Mouse (Mus musculus) CH12.LX (cell line): ENCODE measurements around the gene 9930111J21Rik2. TPM values are rescaled to one million over a fixed set of nuclear protein-coding genes. Genes with fewer than 3 reads are reported as not detected.

Source experiments
- DNase-seq: peaks from one replicate; pipeline ENCODE4 v3.0.0-alpha.2; 2013; ENCODE audit errors: extremely low read depth
- H3K27ac ChIP-seq: 2 replicates; pipeline ENCODE4 v1.5.1; 2012; ENCODE audit warnings: low read depth, mild to moderate bottlenecking, control low read depth, moderate library complexity; ENCODE audit not compliant: insufficient read depth
- H3K27me3 ChIP-seq: replicated peaks from 2 replicates; pipeline ENCODE3; 2012; ENCODE audit warnings: inconsistent platforms
- H3K36me3 ChIP-seq, 2 experiments: replicated peaks in 1 of 2; 2 replicates each; pipeline versions ENCODE3 to v1.6.1; 2012; ENCODE audit warnings: inconsistent platforms in 1 of 2, low read length in 1 of 2, mild to moderate bottlenecking in 1 of 2, mixed read lengths in 1 of 2, moderate library complexity in 1 of 2; ENCODE audit not compliant: control insufficient read depth in 1 of 2, insufficient read depth in 1 of 2
- H3K4me1 ChIP-seq, 2 experiments: 2 replicates each; pipeline ENCODE4 v1.6.1; 2012; ENCODE audit warnings: inconsistent platforms in 1 of 2, moderate library complexity in 1 of 2; ENCODE audit not compliant: insufficient read depth in 2 of 2, control insufficient read depth in 1 of 2
- H3K4me2 ChIP-seq: 2 replicates; pipeline ENCODE4 v1.6.1; 2012; ENCODE audit warnings: low read depth, mild to moderate bottlenecking, control low read depth; ENCODE audit not compliant: poor library complexity, insufficient read depth, severe bottlenecking
- H3K4me3 ChIP-seq, 3 experiments: fragments of 150-350 bp in 1 of 3; sonication (generic) in 1 of 3; replicated peaks in 1 of 3; 2 replicates each; pipeline versions ENCODE3 to v1.5.1; 2011 to 2012; ENCODE audit warnings: low read depth in 2 of 3, low read length in 2 of 3, mild to moderate bottlenecking in 2 of 3, moderate library complexity in 2 of 3, control low read depth in 1 of 3, improper control_type of control experiment in 1 of 3, inconsistent platforms in 1 of 3, mixed read lengths in 1 of 3; ENCODE audit not compliant: poor library complexity in 1 of 3
- H3K79me2 ChIP-seq: replicated peaks from 2 replicates; pipeline ENCODE4 v1.6.1; 2012; ENCODE audit warnings: mild to moderate bottlenecking, moderate library complexity; ENCODE audit not compliant: control insufficient read depth, poor library complexity, insufficient read depth, severe bottlenecking; ENCODE audit errors: extremely low read depth
- H3K9ac ChIP-seq: 2 replicates; pipeline ENCODE4 v1.6.1; 2012; ENCODE audit warnings: low read depth, mild to moderate bottlenecking, control low read depth, moderate library complexity; ENCODE audit not compliant: insufficient read depth
- H3K9me3 ChIP-seq: replicated peaks from 2 replicates; pipeline ENCODE3; 2012; ENCODE audit warnings: low read length, inconsistent platforms, mixed read lengths
- CHD1 ChIP-seq: IDR thresholded peaks from 2 replicates; pipeline ENCODE4 v1.6.1; 2012; ENCODE audit warnings: low read depth, low read length, improper control_type of control experiment, inconsistent platforms
- CHD2 ChIP-seq: IDR thresholded peaks from 2 replicates; pipeline ENCODE4 v1.6.1; 2011; ENCODE audit warnings: low read length, improper control_type of control experiment
- ELF1 ChIP-seq: IDR thresholded peaks from 2 replicates; pipeline ENCODE4 v1.6.1; 2014; ENCODE audit warnings: low read depth, mild to moderate bottlenecking, inconsistent platforms, low read length, improper control_type of control experiment
- HCFC1 ChIP-seq: IDR thresholded peaks from 2 replicates; pipeline ENCODE4 v1.6.1; 2012; ENCODE audit warnings: low read depth, mild to moderate bottlenecking, inconsistent platforms, low read length, improper control_type of control experiment
- MAFK ChIP-seq: IDR thresholded peaks from 2 replicates; pipeline ENCODE4 v1.6.1; 2011; ENCODE audit warnings: low read length, improper control_type of control experiment; ENCODE audit not compliant: insufficient replicate concordance
- MAX ChIP-seq: IDR thresholded peaks from 2 replicates; pipeline ENCODE4 v1.6.1; 2011; ENCODE audit warnings: low read length, improper control_type of control experiment
- MEF2A ChIP-seq: IDR thresholded peaks from 2 replicates; pipeline ENCODE4 v1.6.1; 2014; ENCODE audit warnings: low read depth, mild to moderate bottlenecking, inconsistent platforms, low read length, improper control_type of control experiment, borderline replicate concordance
- MXI1 ChIP-seq: IDR thresholded peaks from 2 replicates; pipeline ENCODE4 v1.6.1; 2011; ENCODE audit warnings: mild to moderate bottlenecking, low read depth, low read length, improper control_type of control experiment
- NELFE ChIP-seq: IDR thresholded peaks from 2 replicates; pipeline ENCODE4 v1.6.1; 2011; ENCODE audit warnings: low read depth, low read length, improper control_type of control experiment
- NRF1 ChIP-seq: IDR thresholded peaks from 2 replicates; pipeline ENCODE4 v1.6.1; 2014; ENCODE audit warnings: low read depth, mild to moderate bottlenecking, inconsistent platforms, low read length, improper control_type of control experiment, moderate library complexity
- PAX5 ChIP-seq: IDR thresholded peaks from 2 replicates; pipeline ENCODE4 v1.6.1; 2012; ENCODE audit warnings: low read length, inconsistent platforms, mixed read lengths
- POLR2AphosphoS2 ChIP-seq: IDR thresholded peaks from 2 replicates; pipeline ENCODE4 v1.6.1; 2011; ENCODE audit warnings: low read depth, low read length, improper control_type of control experiment
- RAD21 ChIP-seq: IDR thresholded peaks from 2 replicates; pipeline ENCODE4 v1.6.1; 2011; ENCODE audit warnings: low read depth, mild to moderate bottlenecking, low read length, improper control_type of control experiment, moderate library complexity
- RCOR1 ChIP-seq: conservative IDR thresholded peaks from 2 replicates; pipeline ENCODE4 v1.6.1; 2012; ENCODE audit warnings: low read depth, mild to moderate bottlenecking, inconsistent platforms, low read length, improper control_type of control experiment
- TCF12 ChIP-seq: IDR thresholded peaks from 2 replicates; pipeline ENCODE4 v1.6.1; 2014; ENCODE audit warnings: low read depth, mild to moderate bottlenecking, inconsistent platforms, low read length, improper control_type of control experiment
- UBTF ChIP-seq: IDR thresholded peaks from 2 replicates; pipeline ENCODE4 v1.6.1; 2012; ENCODE audit warnings: low read depth, mild to moderate bottlenecking, inconsistent platforms, low read length, improper control_type of control experiment, moderate library complexity
- ZC3H11A ChIP-seq: IDR thresholded peaks from 2 replicates; pipeline ENCODE4 v1.6.1; 2012; ENCODE audit warnings: low read depth, mild to moderate bottlenecking, inconsistent platforms, low read length, improper control_type of control experiment
- ZKSCAN1 ChIP-seq: IDR thresholded peaks from 2 replicates; pipeline ENCODE4 v1.6.1; 2012; ENCODE audit warnings: low read depth, inconsistent platforms, low read length, improper control_type of control experiment, borderline replicate concordance
- ZNF384 ChIP-seq: IDR thresholded peaks from 2 replicates; pipeline ENCODE4 v1.6.1; 2012; ENCODE audit warnings: low read depth, low read length, improper control_type of control experiment, inconsistent platforms
- dilution Hi-C: fragments of 300-500 bp; cut with MboI; formaldehyde crosslinking; loops from 2 replicates; pipeline ENCODE4 v1.14.3; 2020; ENCODE audit warnings: low sequenced_read_pairs; ENCODE audit not compliant: extremely low pct_unique_long_range_greater_than_20kb, extremely low pct_ligation_motif_present
- in situ Hi-C: fragments of 300-500 bp; cut with MboI; formaldehyde crosslinking; loops from 3 replicates; pipeline ENCODE4 v1.14.3; 2019; ENCODE audit warnings: low sequenced_read_pairs, low pct_ligation_motif_present, low pct_unique_long_range_greater_than_20kb, mixed read lengths
- polyA plus RNA-seq: library from polyadenylated mRNA; unstranded; fragments of >175 nt; gene quantifications from 2 replicates; pipeline ENCODE4 v1.2.1, GENCODE M21; 2012; ENCODE audit warnings: low read depth; ENCODE audit not compliant: insufficient read length
- total RNA-seq, 2 experiments: library from RNA; depleted of rRNA; stranded (reverse); fragments of 300-350 nt in 1 of 2; fragments of >200 nt in 1 of 2; gene quantifications; 2 replicates each; pipeline ENCODE4 v1.2.3; 2012 to 2014

Gene 9930111J21Rik2
- total and polyA plus RNA-seq, 3 experiments = 6.9 to 22.7 (median 18.5) TPM

GRCm38 (mm10) chr11:49100409-49100808, 49.4 kb upstream of the 9930111J21Rik2 start (continued):
- TF ChIP-seq ZKSCAN1 = no peak
- no peak for TF ChIP-seq ZNF384
- TF ChIP-seq TCF12 = peak; percentile 95
- no peak for TF ChIP-seq CHD1
- peak; percentile 86 for TF ChIP-seq MXI1
- no peak for TF ChIP-seq PAX5
- peak; percentile 85 for TF ChIP-seq NELFE
- TF ChIP-seq CHD2 = peak; percentile 96
- TF ChIP-seq, all 38 proteins: peak for 25

GRCm38 (mm10) chr11:49095367-49095766, 44.3 kb upstream of the 9930111J21Rik2 start:
- no peak overlapping the region for H3K4me3 ChIP-seq
- in situ Hi-C loops = no loop called here
- H3K4me2 ChIP-seq = no peak overlapping the region
- TF ChIP-seq POLR2AphosphoS2 (no peak), ZKSCAN1 (no peak), RAD21 (no peak), UBTF (no peak), NRF1 (no peak), NELFE (no peak), MAX (no peak), ELF1 (no peak), ZC3H11A (no peak)
- dilution Hi-C loops = no loop called here
- no peak overlapping the region for H3K9ac ChIP-seq
- H3K79me2 ChIP-seq = no peaks in the 10 kb centered on the region
- H3K9me3 ChIP-seq = no peaks in the 10 kb centered on the region
- no peak for DNase-seq
- H3K27ac ChIP-seq = no peak overlapping the region
- H3K36me3 ChIP-seq = no peaks in the 10 kb centered on the region
- no peaks in the 10 kb centered on the region for H3K27me3 ChIP-seq
- peaks cover 0 to 12% of the 10 kb centered on the region in 2 experiments; a peak in 2 of 4 replicates for H3K4me1 ChIP-seq

- no peak for DNase-seq
Observed at GRCm38 (mm10) chr11:49093861-49094660, 43.0 kb upstream of the 9930111J21Rik2 start.

More at GRCm38 (mm10) chr11:49093861-49094660, 43.0 kb upstream of the 9930111J21Rik2 start:
- H3K4me1 ChIP-seq = peaks cover 0 to under 1% of the 10 kb centered on the region in 2 experiments; a peak in 2 of 4 replicates
- no peak overlapping the region for H3K9ac ChIP-seq
- no peak for TF ChIP-seq MAFK
- no peak for TF ChIP-seq RAD21
- no peak for TF ChIP-seq MAX
- no peak for TF ChIP-seq HCFC1
- no peak for TF ChIP-seq ZKSCAN1
- TF ChIP-seq RCOR1 = no peak
- TF ChIP-seq MEF2A = no peak
- no peaks in the 10 kb centered on the region for H3K36me3 ChIP-seq
- H3K4me3 ChIP-seq = no peak overlapping the region
- no peaks in the 10 kb centered on the region for H3K27me3 ChIP-seq
- in situ Hi-C loops (no loop called here), dilution Hi-C loops (no loop called here)
- H3K27ac ChIP-seq = no peak overlapping the region
- no peaks in the 10 kb centered on the region for H3K9me3 ChIP-seq
- H3K79me2 ChIP-seq = no peaks in the 10 kb centered on the region; the same call in 1 of the 2 replicates
- no peak overlapping the region for H3K4me2 ChIP-seq
